Mouse (Mus musculus): Measurements from ENCODE around the gene Sdf2l1. TPM values are rescaled to one million over a fixed set of nuclear protein-coding genes. Genes with fewer than 3 reads are reported as not detected.
A peak's percentile ranks its signal among the peaks of the same experiment; 100 is the strongest.

Gene Sdf2l1
- total and polyA plus RNA-seq, 2 experiments from 2014 or later, result 13.5 to 16.2 TPM

DNA sequence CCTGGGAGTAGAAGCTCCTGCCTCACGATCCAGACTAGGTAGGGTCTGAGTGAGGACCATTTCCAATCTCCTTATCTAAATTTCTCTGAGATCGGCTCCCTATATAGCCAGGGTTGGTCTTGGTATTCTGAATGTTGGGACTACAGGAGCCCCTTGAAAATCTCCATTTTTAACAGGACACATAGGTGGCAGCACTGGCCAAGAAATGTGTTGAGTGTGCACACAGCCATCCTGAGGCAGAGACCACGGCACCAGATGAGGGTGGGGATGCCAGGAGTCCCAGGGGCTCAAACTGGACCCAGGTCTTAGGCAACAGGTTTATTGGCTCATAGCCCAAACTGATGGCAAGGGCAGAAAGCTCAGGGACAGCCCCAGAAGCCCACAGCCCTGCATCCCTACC, 43.8 kb downstream of the Sdf2l1 start:
- DNase-seq (peak; percentile 46), ATAC-seq (0 out of 2 replicates have a peak, but pooled peaks have one; percentile 19)
- Histone ChIP-seq H3K9ac (no peak overlapping the region), H3K4me1 (ENCODE audit: insufficient read depth) (no peaks in the 10 kb centered on the region), H3K27ac (ENCODE audit: low read depth, low read length) (no peak overlapping the region), H3K4me3 (ENCODE audit: low read depth, low read length) (no peak overlapping the region), H3K36me3 (ENCODE audit: insufficient read depth) (peaks cover 92% of the 10 kb centered on the region), H3K4me2 (ENCODE audit: low read depth) (no peak overlapping the region), H3K27me3 (ENCODE audit: insufficient read depth, low read length) (no peaks in the 10 kb centered on the region), H3K9me3 (ENCODE audit: low read length) (no peaks in the 10 kb centered on the region)
- WGBS, result 61% methylated on average over 3 of the region's 3 CpGs
- peak; percentile 36; the same call in 1 of the 2 replicates for TF ChIP-seq CTCF (IDR thresholded peaks at IDR 0.05; ENCODE audit: low read depth)

- ATAC-seq (no peak), DNase-seq (no peak)
- Histone ChIP-seq H3K4me1 (ENCODE audit: insufficient read depth) (no peaks in the 10 kb centered on the region), H3K36me3 (ENCODE audit: insufficient read depth) (peaks cover 93% of the 10 kb centered on the region), H3K27ac (ENCODE audit: low read depth, low read length) (no peak overlapping the region), H3K4me3 (ENCODE audit: low read depth, low read length) (no peak overlapping the region), H3K27me3 (ENCODE audit: insufficient read depth, low read length) (no peaks in the 10 kb centered on the region), H3K9me3 (ENCODE audit: low read length) (no peaks in the 10 kb centered on the region), H3K4me2 (ENCODE audit: low read depth) (no peak overlapping the region), H3K9ac (no peak overlapping the region)
- TF ChIP-seq CTCF (IDR thresholded peaks at IDR 0.05; ENCODE audit: low read depth), result no peak
- 71% methylated on average over 13 of the region's 13 CpGs for WGBS
These were observed 45.5 kb downstream of the Sdf2l1 start for GRCm38 (mm10) chr16:17086669-17087193.

DNA sequence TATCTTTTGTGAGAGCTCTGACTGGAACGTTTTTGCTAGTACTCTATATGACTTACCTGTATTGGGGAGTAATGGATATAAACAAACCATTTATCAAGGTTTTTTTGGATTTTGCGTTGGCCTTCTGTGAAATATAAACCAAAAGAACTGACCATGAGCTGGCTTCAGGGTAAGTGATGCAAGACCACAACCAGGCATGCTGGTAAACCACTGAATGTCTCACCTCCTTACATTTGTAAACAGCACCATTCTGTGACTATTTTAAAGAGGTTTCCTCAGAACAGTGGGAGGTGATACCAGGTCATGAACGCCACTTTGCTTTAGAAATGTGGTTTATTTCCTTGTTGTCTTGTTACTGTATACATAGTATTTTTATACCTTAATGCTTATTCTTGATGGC, 45.9 kb downstream of the Sdf2l1 start:
- no peak for ATAC-seq
- H3K27me3 ChIP-seq (ENCODE audit: insufficient read depth, low read length), result no peaks in the 10 kb centered on the region
- no peaks in the 10 kb centered on the region for H3K4me1 ChIP-seq (ENCODE audit: insufficient read depth)
- H3K9me3 ChIP-seq (ENCODE audit: low read length), result no peaks in the 10 kb centered on the region
- H3K36me3 ChIP-seq (ENCODE audit: insufficient read depth), result peaks cover 93% of the 10 kb centered on the region
- 84% methylated on average over 3 of the region's 3 CpGs for WGBS
- no peak overlapping the region for H3K9ac ChIP-seq
- TF ChIP-seq CTCF (IDR thresholded peaks at IDR 0.05; ENCODE audit: low read depth), result no peak
- H3K4me3 ChIP-seq (ENCODE audit: low read depth, low read length), result no peak overlapping the region
- H3K27ac ChIP-seq (ENCODE audit: low read depth, low read length), result no peak overlapping the region
- H3K4me2 ChIP-seq (ENCODE audit: low read depth), result no peak overlapping the region
- DNase-seq, result no peak

GRCm38 (mm10) chr16:17085636-17086035, 46.5 kb downstream of the Sdf2l1 start:
- Histone ChIP-seq H3K9ac (no peak overlapping the region), H3K27me3 (ENCODE audit: insufficient read depth, low read length) (no peaks in the 10 kb centered on the region), H3K4me1 (ENCODE audit: insufficient read depth) (no peaks in the 10 kb centered on the region), H3K9me3 (ENCODE audit: low read length) (no peaks in the 10 kb centered on the region), H3K27ac (ENCODE audit: low read depth, low read length) (no peak overlapping the region), H3K36me3 (ENCODE audit: insufficient read depth) (peaks cover 89% of the 10 kb centered on the region), H3K4me2 (ENCODE audit: low read depth) (no peak overlapping the region), H3K4me3 (ENCODE audit: low read depth, low read length) (no peak overlapping the region)
- ATAC-seq, result no peak
- no peak for DNase-seq
- TF ChIP-seq CTCF (IDR thresholded peaks at IDR 0.05; ENCODE audit: low read depth), result no peak
- 97% methylated on average over 4 of the region's 4 CpGs for WGBS

GRCm38 (mm10) chr16:17082121-17082792, 49.9 kb downstream of the Sdf2l1 start:
- no peak for TF ChIP-seq CTCF (IDR thresholded peaks at IDR 0.05; ENCODE audit: low read depth)
- H3K4me2 ChIP-seq (ENCODE audit: low read depth), result no peak overlapping the region
- no peak overlapping the region for H3K4me3 ChIP-seq (ENCODE audit: low read depth, low read length)
- 87% methylated on average over 6 of the region's 6 CpGs for WGBS
- H3K9ac ChIP-seq, result no peak overlapping the region
- no peak overlapping the region for H3K27ac ChIP-seq (ENCODE audit: low read depth, low read length)
- DNase-seq (no peak), ATAC-seq (no peak)
- no peaks in the 10 kb centered on the region for H3K4me1 ChIP-seq (ENCODE audit: insufficient read depth)
- no peaks in the 10 kb centered on the region for H3K9me3 ChIP-seq (ENCODE audit: low read length)
- peaks cover 68% of the 10 kb centered on the region for H3K36me3 ChIP-seq (ENCODE audit: insufficient read depth)
- no peaks in the 10 kb centered on the region for H3K27me3 ChIP-seq (ENCODE audit: insufficient read depth, low read length)

MicroRNA genes within 50 kb of the gene (microRNA counts, 519-probe panel; counts per million panel counts)
- microRNA mmu-miR-130b, result 5,108 counts per million, percentile 67 among the panel's probes with 10 or more counts
- microRNA mmu-miR-301b, result 2,089 counts per million, percentile 17 among the panel's probes with 10 or more counts

Small RNAs within 50 kb of the gene (microRNA-seq; reads per million reads assigned to microRNA genes)
- gene Mir130b (2,182 to 3,131 reads per million in 2 experiments), gene Mir301b (74.1 to 78.8 reads per million in 2 experiments)

Other genes with a start within 250 kb of the Sdf2l1 start
- 26.8 and 34.7 TPM in 2 replicates for gene Ppm1f, start 235.9 kb downstream of the Sdf2l1 start, total RNA-seq (2014; rRNA removed)
- gene Ppm1f, start 235.9 kb downstream of the Sdf2l1 start, polyA plus RNA-seq (2015; fragmentation: Nextera tagmentation; extraction: Ambion mirVana), result 7.9 and 12.1 TPM in 2 replicates
- gene Mapk1, start 149.0 kb downstream of the Sdf2l1 start, total RNA-seq (2014; rRNA removed), result 189 and 231 TPM in 2 replicates
- gene Mapk1, start 149.0 kb downstream of the Sdf2l1 start, polyA plus RNA-seq (2015; fragmentation: Nextera tagmentation; extraction: Ambion mirVana), result 165 and 207 TPM in 2 replicates
- gene Ypel1, start 62.7 kb downstream of the Sdf2l1 start, total RNA-seq (2014; rRNA removed), result 76.7 and 103 TPM in 2 replicates
- gene Ypel1, start 62.7 kb downstream of the Sdf2l1 start, polyA plus RNA-seq (2015; fragmentation: Nextera tagmentation; extraction: Ambion mirVana), result 123 and 131 TPM in 2 replicates
- gene Ppil2, start 21.1 kb downstream of the Sdf2l1 start, total RNA-seq (2014; rRNA removed), result 100 and 104 TPM in 2 replicates
- gene Ppil2, start 21.1 kb downstream of the Sdf2l1 start, polyA plus RNA-seq (2015; fragmentation: Nextera tagmentation; extraction: Ambion mirVana), result 99.3 and 111 TPM in 2 replicates
- gene 2610318N02Rik, start 7.2 kb downstream of the Sdf2l1 start, total RNA-seq (2014; rRNA removed), result 3.8 and 5.4 TPM in 2 replicates
- gene 2610318N02Rik, start 7.2 kb downstream of the Sdf2l1 start, polyA plus RNA-seq (2015; fragmentation: Nextera tagmentation; extraction: Ambion mirVana), result 10.1 and 10.6 TPM in 2 replicates
- 57.4 and 73.2 TPM in 2 replicates for gene Ydjc, start 12.2 kb upstream of the Sdf2l1 start, total RNA-seq (2014; rRNA removed)
- gene Ydjc, start 12.2 kb upstream of the Sdf2l1 start, polyA plus RNA-seq (2015; fragmentation: Nextera tagmentation; extraction: Ambion mirVana), result 44.7 and 45.0 TPM in 2 replicates
- gene Ccdc116, start 14.8 kb upstream of the Sdf2l1 start, total RNA-seq (2014; rRNA removed), result 5.5 and 6.2 TPM in 2 replicates
- gene Ccdc116, start 14.8 kb upstream of the Sdf2l1 start, polyA plus RNA-seq (2015; fragmentation: Nextera tagmentation; extraction: Ambion mirVana), result 2.5 and 4.1 TPM in 2 replicates
- 127 and 136 TPM in 2 replicates for gene Ube2l3, start 70.3 kb upstream of the Sdf2l1 start, total RNA-seq (2014; rRNA removed)
- gene Ube2l3, start 70.3 kb upstream of the Sdf2l1 start, polyA plus RNA-seq (2015; fragmentation: Nextera tagmentation; extraction: Ambion mirVana), result 330 and 371 TPM in 2 replicates
- 3.0 and 3.3 TPM in 2 replicates for gene Rimbp3, start 76.2 kb upstream of the Sdf2l1 start, total RNA-seq (2014; rRNA removed)
- 0.92 and 1.3 TPM in 2 replicates for gene Rimbp3, start 76.2 kb upstream of the Sdf2l1 start, polyA plus RNA-seq (2015; fragmentation: Nextera tagmentation; extraction: Ambion mirVana)
- gene Hic2, start 101.2 kb upstream of the Sdf2l1 start, total RNA-seq (2014; rRNA removed), result 10.4 and 14.9 TPM in 2 replicates
- gene Hic2, start 101.2 kb upstream of the Sdf2l1 start, polyA plus RNA-seq (2015; fragmentation: Nextera tagmentation; extraction: Ambion mirVana), result 2.7 and 4.3 TPM in 2 replicates
- 55.2 and 71.0 TPM in 2 replicates for gene Tmem191c, start 143.7 kb upstream of the Sdf2l1 start, total RNA-seq (2014; rRNA removed)
- 36.2 and 53.5 TPM in 2 replicates for gene Tmem191c, start 143.7 kb upstream of the Sdf2l1 start, polyA plus RNA-seq (2015; fragmentation: Nextera tagmentation; extraction: Ambion mirVana)
- 3.7 and 4.2 TPM in 2 replicates for gene Serpind1, start 199.0 kb upstream of the Sdf2l1 start, total RNA-seq (2014; rRNA removed)
- gene Serpind1, start 199.0 kb upstream of the Sdf2l1 start, polyA plus RNA-seq (2015; fragmentation: Nextera tagmentation; extraction: Ambion mirVana), result 5.0 and 5.8 TPM in 2 replicates

Data from forebrain, postnatal 0 days (tissue).